Mouse (Mus musculus) c-Kit-negative CD71-positive TER-119-positive erythroid progenitor cells, embryonic 14.5 days (primary cell): Measurements from ENCODE around the gene Snx30.

Experiments
- DNase-seq: peaks from one replicate; pipeline ENCODE4 v3.0.0-alpha.2; 2013; ENCODE audit warnings: low read depth, low spot score

The Snx30 gene

DNA sequence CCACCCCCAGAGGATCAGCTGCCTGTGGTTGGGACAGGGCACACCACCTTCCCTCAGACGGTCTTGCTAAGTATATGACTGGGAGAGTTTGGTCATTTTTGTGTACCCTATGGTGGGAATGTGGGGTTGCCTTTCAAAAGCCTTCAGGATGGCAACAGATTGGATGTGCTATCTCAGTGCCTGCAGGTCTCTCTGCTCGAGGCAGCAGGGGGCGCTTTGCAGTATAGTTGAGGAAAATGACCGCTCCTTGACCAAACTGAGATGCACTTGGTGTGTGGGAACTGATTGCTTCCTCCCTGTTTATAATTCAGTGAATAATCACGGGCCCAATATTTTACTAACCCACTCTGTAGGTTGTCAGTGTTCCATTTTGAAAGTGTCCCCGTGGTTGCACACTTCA lies 96.9 kb downstream of the Snx30 start:
- no peak for DNase-seq

DNA sequence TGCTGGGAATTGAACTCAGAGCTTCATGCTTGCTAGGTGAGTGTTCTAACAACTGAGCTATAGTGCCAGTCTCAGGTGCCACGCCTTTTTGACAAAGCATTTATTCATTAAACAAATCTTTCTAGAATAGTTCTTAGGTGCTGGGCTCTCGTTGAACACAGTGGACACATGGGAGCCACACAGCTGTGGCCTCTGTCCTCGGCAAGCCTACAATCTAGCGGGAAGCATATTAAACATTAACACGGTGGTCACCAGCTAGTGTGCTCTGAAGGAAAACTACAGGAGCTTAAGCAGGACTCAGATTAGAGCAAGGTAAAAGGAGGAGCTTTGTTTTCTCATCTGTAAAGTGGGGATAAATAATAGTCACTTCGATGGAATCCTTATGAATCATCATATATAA lies 101.5 kb downstream of the Snx30 start:
- DNase-seq: no peak

DNA sequence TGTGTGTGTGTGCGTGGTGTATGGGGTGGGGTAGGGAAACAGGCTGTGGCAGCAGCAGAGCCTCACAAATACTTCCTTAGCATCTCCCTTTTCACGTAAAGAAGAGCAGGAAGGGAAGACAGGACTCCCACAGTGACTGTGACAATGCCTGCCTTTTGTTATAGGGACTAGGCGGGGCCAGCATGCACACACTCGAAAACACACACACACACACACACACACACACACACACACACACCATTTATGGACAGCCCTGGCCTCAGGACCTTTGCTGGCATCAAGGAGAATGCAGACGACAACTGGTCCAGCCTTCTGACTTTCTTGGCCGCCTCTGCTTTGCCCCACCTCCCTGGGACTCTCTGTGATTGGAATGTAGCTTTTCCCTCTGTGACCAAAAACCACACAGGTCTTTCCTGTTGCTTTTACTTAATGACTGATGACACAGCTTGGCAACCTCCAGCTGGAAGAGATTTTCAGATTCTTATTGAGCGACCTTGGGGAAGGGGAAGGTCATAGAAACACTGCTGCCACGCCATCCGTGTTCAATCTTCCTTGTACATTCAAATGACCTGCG lies 102.1 kb downstream of the Snx30 start:
- no peak for DNase-seq

DNA sequence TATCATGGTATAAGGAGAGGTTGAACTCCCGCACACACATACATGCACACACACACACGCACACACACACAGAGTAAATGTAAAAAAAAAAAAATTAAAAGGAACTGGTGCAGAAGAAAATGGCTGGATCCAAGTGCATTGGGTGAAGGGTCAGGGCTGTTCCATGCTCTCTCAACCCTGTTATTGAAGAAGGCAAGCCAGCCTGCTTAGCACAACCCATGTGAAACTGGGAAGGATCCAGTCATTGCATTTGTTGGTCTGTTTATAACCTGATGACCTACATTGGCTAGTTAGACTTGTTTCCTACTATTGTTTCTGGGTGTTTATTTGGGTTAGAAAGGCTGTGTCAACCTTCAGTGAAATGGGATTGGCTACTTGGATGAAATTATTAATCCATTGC lies 103.1 kb downstream of the Snx30 start:
- no peak for DNase-seq

DNA sequence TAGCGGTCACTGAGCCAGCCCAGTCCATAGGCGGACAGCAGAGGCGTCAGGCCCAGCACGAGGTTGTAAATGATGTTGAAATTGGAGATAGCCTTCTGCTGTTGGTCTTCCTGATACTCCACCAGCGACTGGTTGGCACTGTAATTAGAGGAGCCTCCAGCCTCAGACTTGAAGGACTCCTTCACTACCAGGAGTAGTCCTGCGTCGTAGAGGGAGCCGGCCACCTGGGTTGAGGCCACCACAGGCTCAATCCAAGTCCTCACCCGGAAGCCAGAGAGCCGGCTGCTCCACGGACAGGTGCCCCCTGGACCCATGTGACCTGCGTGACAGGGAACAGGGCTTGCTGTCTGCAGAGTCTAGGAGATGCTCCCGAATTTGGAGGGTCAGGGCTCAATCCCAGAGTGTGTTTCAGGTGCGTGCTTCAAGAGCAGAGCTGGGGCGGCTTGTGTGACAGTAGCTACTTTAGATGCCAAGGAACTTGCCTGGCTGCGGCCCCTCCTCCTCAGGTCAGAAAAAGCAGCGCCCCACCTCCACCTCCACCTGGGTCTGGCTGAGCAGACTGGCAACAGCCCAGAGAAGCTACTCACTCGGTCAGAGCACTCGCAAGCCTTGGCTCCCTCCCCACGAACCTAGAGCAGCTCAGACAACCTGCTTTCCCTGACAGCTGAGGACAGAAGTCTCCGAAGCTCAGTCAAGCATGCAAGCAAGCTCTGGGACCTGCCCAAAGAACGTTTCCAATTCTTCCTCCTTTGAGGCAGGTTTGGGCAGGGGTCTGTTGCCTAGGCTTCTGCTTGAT lies 109.2 kb downstream of the Snx30 start, which contains the start of gene Slc46a2:
Gene Slc46a2 (minus strand): TSS at position 449 of the 796 bp plus-strand sequence.
- no peak for DNase-seq

DNA sequence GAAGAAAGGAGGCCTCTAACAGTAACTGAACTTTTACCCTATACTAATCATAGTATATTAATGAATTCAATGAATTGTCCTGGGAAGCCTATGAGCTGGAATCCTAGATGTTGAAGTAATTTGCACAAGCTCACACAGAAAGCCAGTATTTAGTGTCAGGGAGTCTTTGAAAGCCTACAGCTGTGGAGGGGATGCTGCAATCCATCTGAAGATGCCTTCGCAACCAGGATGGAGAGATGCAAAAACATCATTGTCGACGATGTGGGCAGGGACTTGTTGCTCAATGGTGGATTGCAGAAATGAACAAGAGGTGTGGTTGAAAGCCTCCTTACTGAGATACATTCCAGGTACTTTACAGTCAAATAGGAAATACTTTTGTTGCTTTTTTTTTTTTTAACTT lies 112.3 kb downstream of the Snx30 start:
- DNase-seq: no peak

DNA sequence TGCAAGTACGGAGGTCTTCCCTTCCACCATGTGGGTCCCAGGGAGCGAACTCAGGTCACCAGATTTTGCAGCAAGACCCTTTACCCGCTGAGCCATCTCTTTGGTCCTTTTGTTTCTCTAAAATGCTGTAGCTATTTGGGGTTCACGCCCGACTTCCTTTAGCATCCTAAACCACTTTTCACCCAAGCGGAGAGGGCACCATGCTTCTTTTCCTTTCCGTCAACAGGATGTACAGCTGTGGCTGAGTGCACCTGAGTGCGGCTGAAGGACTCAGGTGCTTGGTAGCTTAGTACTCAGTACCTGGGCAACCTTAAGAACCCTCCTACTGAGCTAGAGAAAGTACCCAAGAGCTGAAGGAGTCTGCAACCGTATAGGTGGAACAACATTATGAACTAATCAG lies 119.4 kb downstream of the Snx30 start:
- DNase-seq: no peak

DNA sequence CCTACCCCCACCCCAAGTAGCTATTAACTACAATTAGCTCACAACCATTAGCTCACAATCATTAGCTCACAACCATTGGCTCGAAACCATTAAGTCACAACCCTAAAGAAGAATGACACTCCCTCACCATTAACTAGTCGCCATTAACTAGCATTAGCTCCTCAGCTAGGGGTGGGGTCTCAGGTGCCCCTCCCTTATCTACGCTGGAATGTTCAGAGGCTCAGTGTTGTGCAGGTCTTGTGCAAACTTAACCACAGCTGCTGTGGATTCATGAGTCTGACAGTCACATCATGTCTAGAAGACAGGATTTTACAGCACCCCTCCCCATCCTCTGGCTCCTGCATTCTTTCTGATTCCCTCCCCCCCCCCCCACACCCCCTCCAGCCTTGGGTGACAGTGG lies 122.0 kb downstream of the Snx30 start:
- DNase-seq: no peak

DNA sequence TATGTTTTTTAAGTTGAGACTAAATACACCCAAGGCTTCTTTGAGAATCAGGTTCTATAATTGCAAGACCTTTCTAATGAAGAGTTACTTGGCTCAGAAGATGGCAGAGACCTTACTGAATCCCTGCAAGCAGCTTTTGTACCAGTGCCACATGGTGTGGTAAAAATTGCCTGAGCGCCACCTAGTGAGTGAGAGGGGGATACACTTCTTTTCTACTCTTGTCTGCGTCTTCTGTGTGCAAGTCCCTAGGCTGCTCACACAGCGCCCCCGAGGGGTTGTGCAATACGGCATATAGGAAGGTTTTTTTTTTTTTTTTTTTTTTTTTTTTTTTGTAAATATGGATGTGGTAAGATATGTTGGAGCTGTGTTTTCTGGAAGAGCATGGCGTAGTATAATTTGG lies 122.7 kb downstream of the Snx30 start:
- DNase-seq: peak; percentile 1

DNA sequence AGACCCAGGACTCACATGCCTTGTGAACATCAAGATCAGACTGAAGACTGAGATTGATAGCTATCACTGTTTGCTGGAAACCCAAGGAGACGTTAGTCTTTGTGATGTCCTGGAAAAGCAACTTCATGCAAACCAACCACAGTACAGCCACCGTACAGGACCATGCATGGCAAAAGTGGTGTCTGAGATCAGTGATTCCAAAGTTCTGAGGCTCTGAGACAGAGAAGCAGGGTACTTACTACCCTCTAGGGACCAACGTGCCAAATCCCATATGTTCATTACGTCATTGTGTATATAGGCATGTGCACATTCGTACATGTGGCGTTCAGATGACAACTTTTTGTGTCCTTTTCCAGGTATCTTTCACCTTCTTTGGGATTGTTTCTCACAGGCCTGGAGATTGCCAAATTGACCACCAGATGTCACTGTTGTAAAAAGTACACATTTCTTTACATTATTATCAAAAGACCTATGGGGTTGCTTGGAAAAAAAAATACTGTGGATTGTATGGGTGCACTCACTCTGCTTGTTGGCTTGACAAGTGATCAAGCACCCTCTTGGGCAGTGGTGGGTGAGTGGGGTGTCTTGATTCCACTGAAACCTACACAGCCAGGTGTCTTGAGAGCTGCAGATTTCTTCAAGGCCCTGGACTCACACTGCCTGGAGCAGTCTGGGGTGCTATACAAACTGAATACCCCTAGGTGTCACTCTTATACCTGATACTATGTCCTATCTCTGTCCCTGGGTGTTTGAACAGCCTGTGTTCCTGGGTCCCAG lies 127.1 kb downstream of the Snx30 start:
- DNase-seq: no peak

DNA sequence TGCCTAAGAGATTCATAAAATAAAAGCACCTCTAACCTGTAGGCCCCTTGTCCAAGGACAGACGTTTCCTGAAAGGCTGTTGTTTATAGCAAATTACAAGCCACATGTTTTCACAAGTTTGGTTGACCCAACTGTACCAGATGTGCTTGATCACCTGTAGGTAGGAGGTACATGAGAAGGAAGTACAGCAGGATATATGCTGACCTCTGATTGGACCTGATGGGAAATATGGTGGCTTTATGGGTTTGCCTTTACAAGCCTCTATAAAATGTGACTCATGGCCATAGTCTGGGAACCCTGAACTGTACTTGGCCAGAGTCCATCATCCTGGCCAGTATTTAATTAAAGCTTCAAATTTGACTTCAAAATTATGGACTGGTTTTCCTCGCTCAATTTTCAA lies 131.9 kb downstream of the Snx30 start:
- DNase-seq: no peak
